9 mouse cellular contexts compared by ENCODE assay signal in the genomic region with DNA sequence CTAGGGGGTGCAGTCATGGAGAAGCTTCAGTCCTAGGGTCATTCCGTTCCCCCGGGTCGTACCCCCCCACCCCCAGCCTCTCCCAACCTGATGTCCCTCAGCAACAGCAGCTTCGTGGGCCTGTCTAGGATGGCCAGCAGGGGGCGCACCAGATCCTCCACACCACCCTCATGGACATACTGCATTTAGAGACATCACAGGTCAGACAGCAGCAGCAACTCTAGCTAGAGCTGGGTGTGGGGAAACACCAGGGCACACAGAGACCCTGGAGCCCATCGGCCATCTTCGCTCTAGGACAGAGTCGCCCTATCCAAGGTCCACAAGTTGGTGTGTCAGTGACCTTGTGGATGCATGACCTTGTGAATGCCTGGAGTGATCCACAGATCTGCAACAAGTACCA. TPM values are rescaled to one million over a fixed set of nuclear protein-coding genes. Genes with fewer than 3 reads are reported as not detected.
DNase-seq lines count a peak whose midpoint lies in the region; ATAC-seq and TF ChIP-seq lines count a peak whose summit lies in the region.
"Had no signal": no experiment of that assay in that cellular context is flagged by ENCODE, and none has a peak within 500 bp of the region (broad histone marks: within the 10 kb centered on the region; RNA-seq: fewer than 3 reads in every experiment).

No protein-coding gene starts in this region.

- H3K9me3 ChIP-seq in midbrain, embryonic 10.5 days (replicated peaks), result no peaks in the 10 kb centered on the region
- H3K9me3 ChIP-seq in midbrain, embryonic 15.5 days, result no peaks in the 10 kb centered on the region
- H3K9me3 ChIP-seq in heart, embryonic 15.5 days (replicated peaks), result no peaks in the 10 kb centered on the region
- H3K9me3 ChIP-seq in limb, embryonic 14.5 days (ENCODE audit: control insufficient read depth, low read length), result no peaks in the 10 kb centered on the region
- no peaks in the 10 kb centered on the region for H3K9me3 ChIP-seq in midbrain, postnatal 0 days (ENCODE audit: low read length)
- H3K9me3 ChIP-seq: neural tube, embryonic 13.5 days had no signal

- peak; percentile 77 for TF ChIP-seq CTCF in midbrain, postnatal 0 days (IDR thresholded peaks at IDR 0.05)

- no peak overlapping the region for H3K9ac ChIP-seq in midbrain, embryonic 15.5 days
- no peak overlapping the region for H3K9ac ChIP-seq in heart, embryonic 15.5 days
- no peak overlapping the region for H3K9ac ChIP-seq in limb, embryonic 14.5 days (ENCODE audit: low read depth, low read length, severe bottlenecking)
- no peak overlapping the region for H3K9ac ChIP-seq in midbrain, postnatal 0 days (replicated peaks; ENCODE audit: low read length, poor library complexity, severe bottlenecking)

- no peak for ATAC-seq in midbrain, embryonic 15.5 days (replicated peaks)
- ATAC-seq in heart, embryonic 15.5 days (replicated peaks; ENCODE audit: insufficient number of reproducible peaks, insufficient read depth, low FRiP score, low read depth), result peak; percentile 14; the same call in 1 of the 2 replicates
- 0 out of 2 replicates have a peak, but pooled peaks have one; percentile 1 for ATAC-seq in limb, embryonic 14.5 days (ENCODE audit: low FRiP score, low read depth)
- no peak for ATAC-seq in midbrain, postnatal 0 days (ENCODE audit: low FRiP score)
- no peak for ATAC-seq in inflammation-experienced regulatory T-cells, adult 6 months

- peaks cover 42% of the 10 kb centered on the region for H3K36me3 ChIP-seq in midbrain, embryonic 10.5 days
- peaks cover 6% of the 10 kb centered on the region; the same call in 1 of the 2 replicates for H3K36me3 ChIP-seq in midbrain, embryonic 15.5 days (replicated peaks)
- H3K36me3 ChIP-seq in heart, embryonic 15.5 days, result peaks cover 33% of the 10 kb centered on the region
- peaks cover 40% of the 10 kb centered on the region for H3K36me3 ChIP-seq in limb, embryonic 14.5 days (ENCODE audit: control insufficient read depth, insufficient read depth, low read length)
- peaks cover 21% of the 10 kb centered on the region for H3K36me3 ChIP-seq in midbrain, postnatal 0 days (ENCODE audit: insufficient read depth, low read length)

- H3K4me3 ChIP-seq in midbrain, embryonic 10.5 days, result no peak overlapping the region
- no peak overlapping the region for H3K4me3 ChIP-seq in midbrain, embryonic 15.5 days
- H3K4me3 ChIP-seq in heart, embryonic 15.5 days, result no peak overlapping the region
- H3K4me3 ChIP-seq in limb, embryonic 14.5 days (replicated peaks; ENCODE audit: low read length), result no peak overlapping the region
- H3K4me3 ChIP-seq in midbrain, postnatal 0 days (ENCODE audit: low read depth, low read length), result no peak overlapping the region
- H3K4me3 ChIP-seq: neural tube, embryonic 13.5 days had no signal

- H3K4me2 ChIP-seq in midbrain, embryonic 15.5 days, result no peak overlapping the region
- peak overlapping the region; percentile 57 for H3K4me2 ChIP-seq in heart, embryonic 15.5 days
- no peak overlapping the region for H3K4me2 ChIP-seq in limb, embryonic 14.5 days (replicated peaks; ENCODE audit: low read depth, low read length, severe bottlenecking)
- H3K4me2 ChIP-seq in midbrain, postnatal 0 days (ENCODE audit: low read depth, low read length, poor library complexity, severe bottlenecking), result no peak overlapping the region

- peak; percentile 72 for DNase-seq in midbrain, embryonic 10.5 days (ENCODE audit: low spot score)
- peak; percentile 71 for DNase-seq in MEL-GATA-1-ER (ENCODE audit: extremely low read depth, low read depth)
- peak; percentile 81 to 88 for DNase-seq in cerebellum, postnatal 14 days
- DNase-seq in limb, embryonic 14.5 days (ENCODE audit: low spot score), result no peak
- DNase-seq in midbrain, postnatal 0 days (ENCODE audit: low spot score), result peak; percentile 48

- no peak for TF ChIP-seq POLR2A in limb, embryonic 14.5 days (IDR thresholded peaks at IDR 0.05; ENCODE audit: borderline replicate concordance, extremely low read depth, insufficient read depth, insufficient read length)

- H3K4me1 ChIP-seq in midbrain, embryonic 10.5 days, result peaks cover 57% of the 10 kb centered on the region
- H3K4me1 ChIP-seq in midbrain, embryonic 15.5 days, result peaks cover 7% of the 10 kb centered on the region
- peaks cover 39% of the 10 kb centered on the region for H3K4me1 ChIP-seq in heart, embryonic 15.5 days (replicated peaks)
- H3K4me1 ChIP-seq in limb, embryonic 14.5 days (ENCODE audit: control insufficient read depth, insufficient read depth, low read length), result 0 out of 2 replicates have a peak, but pooled peaks cover 4% of the 10 kb centered on the region
- no peaks in the 10 kb centered on the region for H3K4me1 ChIP-seq in midbrain, postnatal 0 days (ENCODE audit: insufficient read depth, low read length)

- H3K27me3 ChIP-seq in midbrain, embryonic 10.5 days (ENCODE audit: low read depth, poor library complexity, severe bottlenecking), result no peaks in the 10 kb centered on the region
- no peaks in the 10 kb centered on the region for H3K27me3 ChIP-seq in midbrain, embryonic 15.5 days (replicated peaks)
- H3K27me3 ChIP-seq in heart, embryonic 15.5 days, result no peaks in the 10 kb centered on the region
- H3K27me3 ChIP-seq in limb, embryonic 14.5 days (ENCODE audit: control insufficient read depth, insufficient read depth, low read length), result no peaks in the 10 kb centered on the region
- no peaks in the 10 kb centered on the region for H3K27me3 ChIP-seq in midbrain, postnatal 0 days (ENCODE audit: insufficient read depth, low read length)
- H3K27me3 ChIP-seq: neural tube, embryonic 13.5 days had no signal

- WGBS in midbrain, embryonic 10.5 days, result 41% methylated on average over 8 of the region's 8 CpGs
- 37% methylated on average over 8 of the region's 8 CpGs for WGBS in midbrain, embryonic 15.5 days
- 34% methylated on average over 8 of the region's 8 CpGs for WGBS in heart, embryonic 15.5 days
- WGBS in limb, embryonic 14.5 days, result 40% methylated on average over 8 of the region's 8 CpGs
- WGBS in midbrain, postnatal 0 days, result 44% methylated on average over 8 of the region's 8 CpGs

- H3K27ac ChIP-seq in midbrain, embryonic 10.5 days (replicated peaks), result no peak overlapping the region
- no peak overlapping the region for H3K27ac ChIP-seq in midbrain, embryonic 15.5 days
- peak overlapping the region; percentile 35 for H3K27ac ChIP-seq in heart, embryonic 15.5 days
- no peak overlapping the region for H3K27ac ChIP-seq in limb, embryonic 14.5 days (replicated peaks; ENCODE audit: low read depth, low read length)
- H3K27ac ChIP-seq in midbrain, postnatal 0 days (ENCODE audit: low read depth, low read length), result no peak overlapping the region
- H3K27ac ChIP-seq: neural tube, embryonic 13.5 days had no signal

RNA-seq across cellular contexts. Expression of a gene that starts 15.4 kb away (rescaled TPM):
- polyA plus RNA-seq in midbrain, embryonic 10.5 days (2016; fragmentation: Nextera tagmentation; extraction: Ambion mirVana), result 0.19 and 0.34 TPM in 2 replicates
- polyA plus RNA-seq in midbrain, embryonic 15.5 days (2015; fragmentation: Nextera tagmentation; extraction: Ambion mirVana), result 3.2 and 4.1 TPM in 2 replicates
- polyA plus RNA-seq in heart, embryonic 15.5 days (2015; fragmentation: Nextera tagmentation; extraction: Ambion mirVana), result 0.11 and 0.16 TPM in 2 replicates
- polyA plus RNA-seq in limb, embryonic 14.5 days (2012; rRNA removed), result 0.85 and 0.99 TPM in 2 replicates
- 0.26 and 0.47 TPM in 2 replicates for polyA plus RNA-seq in limb, embryonic 14.5 days (2014; fragmentation: Nextera tagmentation; extraction: Ambion mirVana)
- 5.9 and 7.2 TPM in 2 replicates for total RNA-seq in midbrain, postnatal 0 days (2014; rRNA removed)
- polyA plus RNA-seq in midbrain, postnatal 0 days (2015; fragmentation: Nextera tagmentation; extraction: Ambion mirVana), result 2.9 and 3.4 TPM in 2 replicates
- polyA plus RNA-seq in inflammation-experienced regulatory T-cells, adult 6 months (2017; shearing (Covaris generic)), result not detected

RNA-seq across cellular contexts. Expression of a gene that starts 15.9 kb away (rescaled TPM):
- polyA plus RNA-seq in midbrain, embryonic 10.5 days (2016; fragmentation: Nextera tagmentation; extraction: Ambion mirVana), result 55.1 and 58.4 TPM in 2 replicates
- polyA plus RNA-seq in midbrain, embryonic 15.5 days (2015; fragmentation: Nextera tagmentation; extraction: Ambion mirVana), result 25.2 and 28.6 TPM in 2 replicates
- polyA plus RNA-seq in heart, embryonic 15.5 days (2015; fragmentation: Nextera tagmentation; extraction: Ambion mirVana), result 44.5 and 56.9 TPM in 2 replicates
- polyA plus RNA-seq in limb, embryonic 14.5 days (2012; rRNA removed), result 87.0 and 123 TPM in 2 replicates
- polyA plus RNA-seq in limb, embryonic 14.5 days (2014; fragmentation: Nextera tagmentation; extraction: Ambion mirVana), result 64.7 and 75.6 TPM in 2 replicates
- total RNA-seq in midbrain, postnatal 0 days (2014; rRNA removed), result 32.8 and 40.4 TPM in 2 replicates
- polyA plus RNA-seq in midbrain, postnatal 0 days (2015; fragmentation: Nextera tagmentation; extraction: Ambion mirVana), result 12.9 TPM in 2 replicates
- polyA plus RNA-seq in inflammation-experienced regulatory T-cells, adult 6 months (2017; shearing (Covaris generic)), result 1 to 10 TPM in 1 of 3 experiments, under 1 TPM in 1, not detected in 1; 0.99 to 1.1 TPM

RNA-seq across cellular contexts. Expression of a gene that starts 17.2 kb away (rescaled TPM):
- polyA plus RNA-seq in midbrain, embryonic 10.5 days (2016; fragmentation: Nextera tagmentation; extraction: Ambion mirVana), result 8.3 and 15.3 TPM in 2 replicates
- polyA plus RNA-seq in midbrain, embryonic 15.5 days (2015; fragmentation: Nextera tagmentation; extraction: Ambion mirVana), result 89.6 and 97.2 TPM in 2 replicates
- polyA plus RNA-seq in heart, embryonic 15.5 days (2015; fragmentation: Nextera tagmentation; extraction: Ambion mirVana), result 16.1 and 22.1 TPM in 2 replicates
- polyA plus RNA-seq in limb, embryonic 14.5 days (2012; rRNA removed), result 44.9 and 48.0 TPM in 2 replicates
- 30.5 and 32.5 TPM in 2 replicates for polyA plus RNA-seq in limb, embryonic 14.5 days (2014; fragmentation: Nextera tagmentation; extraction: Ambion mirVana)
- total RNA-seq in midbrain, postnatal 0 days (2014; rRNA removed), result 72.2 and 85.8 TPM in 2 replicates
- 101 and 102 TPM in 2 replicates for polyA plus RNA-seq in midbrain, postnatal 0 days (2015; fragmentation: Nextera tagmentation; extraction: Ambion mirVana)
- 10 to 100 TPM; 61.5 to 97.7 (median 97.5) TPM for polyA plus RNA-seq in inflammation-experienced regulatory T-cells, adult 6 months (2017; shearing (Covaris generic))

RNA-seq across cellular contexts. Expression of a gene that starts 23.9 kb away (rescaled TPM):
- polyA plus RNA-seq in midbrain, embryonic 10.5 days (2016; fragmentation: Nextera tagmentation; extraction: Ambion mirVana), result 71.6 and 72.9 TPM in 2 replicates
- 86.9 and 88.0 TPM in 2 replicates for polyA plus RNA-seq in midbrain, embryonic 15.5 days (2015; fragmentation: Nextera tagmentation; extraction: Ambion mirVana)
- polyA plus RNA-seq in heart, embryonic 15.5 days (2015; fragmentation: Nextera tagmentation; extraction: Ambion mirVana), result 60.2 and 60.7 TPM in 2 replicates
- polyA plus RNA-seq in limb, embryonic 14.5 days (2012; rRNA removed), result 67.6 and 78.9 TPM in 2 replicates
- 55.0 and 61.3 TPM in 2 replicates for polyA plus RNA-seq in limb, embryonic 14.5 days (2014; fragmentation: Nextera tagmentation; extraction: Ambion mirVana)
- total RNA-seq in midbrain, postnatal 0 days (2014; rRNA removed), result 55.7 and 87.6 TPM in 2 replicates
- polyA plus RNA-seq in midbrain, postnatal 0 days (2015; fragmentation: Nextera tagmentation; extraction: Ambion mirVana), result 98.8 and 105 TPM in 2 replicates
- 10 to 100 TPM; 51.6 to 65.3 (median 55.9) TPM for polyA plus RNA-seq in inflammation-experienced regulatory T-cells, adult 6 months (2017; shearing (Covaris generic))

RNA-seq across cellular contexts. Expression of a gene that starts 24.6 kb away (rescaled TPM):
- 31.4 and 33.6 TPM in 2 replicates for polyA plus RNA-seq in midbrain, embryonic 10.5 days (2016; fragmentation: Nextera tagmentation; extraction: Ambion mirVana)
- 15.9 and 17.2 TPM in 2 replicates for polyA plus RNA-seq in midbrain, embryonic 15.5 days (2015; fragmentation: Nextera tagmentation; extraction: Ambion mirVana)
- polyA plus RNA-seq in heart, embryonic 15.5 days (2015; fragmentation: Nextera tagmentation; extraction: Ambion mirVana), result 19.4 TPM in 2 replicates
- 13.6 and 15.9 TPM in 2 replicates for polyA plus RNA-seq in limb, embryonic 14.5 days (2012; rRNA removed)
- polyA plus RNA-seq in limb, embryonic 14.5 days (2014; fragmentation: Nextera tagmentation; extraction: Ambion mirVana), result 12.5 and 13.3 TPM in 2 replicates
- 6.1 and 6.4 TPM in 2 replicates for total RNA-seq in midbrain, postnatal 0 days (2014; rRNA removed)
- polyA plus RNA-seq in midbrain, postnatal 0 days (2015; fragmentation: Nextera tagmentation; extraction: Ambion mirVana), result 6.8 and 7.1 TPM in 2 replicates
- 10 to 100 TPM in 1 of 3 experiments, 1 to 10 TPM in 2; 4.7 to 10.7 (median 9.8) TPM for polyA plus RNA-seq in inflammation-experienced regulatory T-cells, adult 6 months (2017; shearing (Covaris generic))

Comparison
In these comparisons a context has a peak if more than half of its experiments do, and no peak if none do; other contexts are left out.
1. ATAC-seq: peak in heart, embryonic 15.5 days (single experiment) and limb, embryonic 14.5 days (single experiment); none in midbrain, embryonic 15.5 days (single experiment), midbrain, postnatal 0 days (single experiment) and inflammation-experienced regulatory T-cells, adult 6 months (single experiment).